18 mouse cellular contexts compared by ENCODE assay signal in the genomic region with DNA sequence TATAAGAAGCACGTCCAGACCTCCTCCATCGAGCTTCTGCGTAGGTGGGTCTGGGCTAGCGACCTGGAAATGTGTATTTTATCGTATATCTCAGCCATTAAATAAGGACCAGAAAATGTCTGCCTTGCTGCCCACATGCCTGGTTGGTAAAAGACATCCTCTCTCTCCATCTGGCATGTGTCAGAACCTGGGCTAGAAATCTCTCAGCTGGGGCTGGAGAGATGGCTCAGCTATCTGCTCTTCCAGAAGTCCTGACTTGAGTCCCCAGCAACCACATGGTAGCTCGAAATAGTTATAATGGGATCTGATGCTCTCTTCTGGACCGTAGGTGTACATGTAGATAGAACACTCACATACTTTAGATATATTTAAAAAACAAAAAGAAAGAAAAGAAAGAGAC.
"Had no signal": no experiment of that assay in that cellular context is flagged by ENCODE, and none has a peak within 500 bp of the region (broad histone marks: within the 10 kb centered on the region; RNA-seq: fewer than 3 reads in every experiment).

No protein-coding gene starts in this region.

- H3K4me3 ChIP-seq: midbrain, embryonic 10.5 days; midbrain, embryonic 12.5 days; myocyte; neural tube, embryonic 13.5 days; neural tube, embryonic 15.5 days; stomach, embryonic 15.5 days had no signal

- ATAC-seq: midbrain, embryonic 16.5 days had no signal

- H3K27ac ChIP-seq: liver, embryonic 14.5 days; midbrain, embryonic 10.5 days; midbrain, embryonic 12.5 days; neural tube, embryonic 13.5 days; neural tube, embryonic 15.5 days; stomach, embryonic 15.5 days; stomach, postnatal 0 days had no signal

- DNase-seq: lung, adult 18-20 months; lung, embryonic 14.5 days; lung, postnatal 10 days; lung, postnatal 4 days; midbrain, embryonic 14.5 days; right cerebral cortex, postnatal 25 days; thymus, adult 18-20 months; thymus, postnatal 14 days; thymus, postnatal 36 days had no signal
